Mouse (Mus musculus): ENCODE data around the gene Foxc1.

The Foxc1 gene

GRCm38 (mm10) chr13:31830332-31830731, 23.9 kb downstream of the Foxc1 start:
- no peak for DNase-seq (ENCODE audit: low read depth)

- DNase-seq (ENCODE audit: low read depth), result no peak
Measured at GRCm38 (mm10) chr13:31835802-31836201, 29.4 kb downstream of the Foxc1 start.

GRCm38 (mm10) chr13:31849258-31849971, 43.0 kb downstream of the Foxc1 start:
- DNase-seq (ENCODE audit: low read depth), result no peak

- DNase-seq (ENCODE audit: low read depth), result no peak
Measured at GRCm38 (mm10) chr13:31853564-31853963, 47.1 kb downstream of the Foxc1 start.

GRCm38 (mm10) chr13:31854000-31854399, 47.6 kb downstream of the Foxc1 start:
- no peak for DNase-seq (ENCODE audit: low read depth)

GRCm38 (mm10) chr13:31860200-31860599, 53.8 kb downstream of the Foxc1 start:
- no peak for DNase-seq (ENCODE audit: low read depth)

Measured in 416B (cell line).